ENCODE assay signal across 7 mouse cellular contexts in the genomic region with DNA sequence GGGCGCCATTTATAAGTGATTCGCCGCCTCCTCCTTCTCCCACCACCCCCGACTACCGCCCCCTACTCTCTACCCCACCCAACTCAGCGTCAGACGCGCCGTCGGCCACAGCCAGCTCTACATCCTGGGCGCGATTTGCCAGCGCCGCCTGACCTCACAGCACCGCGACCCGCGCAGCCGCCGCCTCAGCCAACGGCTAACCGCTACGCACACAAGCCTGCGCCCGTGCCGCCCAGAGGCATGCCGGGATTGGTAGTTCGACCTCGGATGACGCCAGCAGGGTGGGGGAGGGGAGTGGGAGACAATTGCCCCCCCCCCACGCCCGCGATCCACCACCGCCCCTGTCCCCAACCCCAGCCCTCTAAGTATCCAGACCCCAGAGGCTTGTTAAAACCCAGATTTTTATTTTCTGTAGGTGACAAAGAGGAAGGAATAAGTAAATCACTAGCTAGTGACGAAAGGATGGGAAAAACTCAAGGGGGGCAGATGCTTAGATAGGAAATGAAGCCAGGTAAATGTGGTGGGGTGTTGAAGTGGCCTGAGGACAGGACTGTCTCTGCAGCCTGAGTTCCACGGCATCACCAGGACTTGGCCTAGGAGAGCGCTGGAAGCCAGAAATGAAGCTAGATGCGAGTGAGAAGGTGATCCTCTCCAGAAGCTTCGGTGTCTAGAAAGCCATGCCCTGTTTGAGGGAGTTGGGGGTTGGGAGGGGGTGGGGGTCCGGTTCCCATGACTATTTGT. TPM values are rescaled to one million over a fixed set of nuclear protein-coding genes. Genes with fewer than 3 reads are reported as not detected.
DNase-seq lines count a peak whose midpoint lies in the region; ATAC-seq and TF ChIP-seq lines count a peak whose summit lies in the region.

A gene (minus strand): TSS at position 208 of the 741 bp plus-strand sequence.

- H3K9ac ChIP-seq in intestine, postnatal 0 days (ENCODE audit: low read depth, low read length): peak within 1 kb of the TSS; percentile 95
- peak within 1 kb of the TSS; percentile 94 for H3K9ac ChIP-seq in midbrain, embryonic 12.5 days (replicated peaks)

- H3K4me3 ChIP-seq in intestine, postnatal 0 days (ENCODE audit: low read depth, low read length): peak within 1 kb of the TSS; percentile 99
- peak within 1 kb of the TSS; percentile 95 for H3K4me3 ChIP-seq in midbrain, embryonic 12.5 days
- H3K4me3 ChIP-seq in small intestine, adult 2 months (ENCODE audit: low read depth, low read length): peak within 1 kb of the TSS; percentile 99

- H3K4me1 ChIP-seq in intestine, postnatal 0 days (replicated peaks; ENCODE audit: control insufficient read depth, insufficient read depth, low read length): no peaks in the 10 kb centered on the region
- H3K4me1 ChIP-seq in midbrain, embryonic 12.5 days: peaks cover 18% of the 10 kb centered on the region
- peaks cover 4% of the 10 kb centered on the region; the same call in 1 of the 2 replicates for H3K4me1 ChIP-seq in small intestine, adult 2 months (ENCODE audit: control insufficient read depth, insufficient read depth, insufficient read length, low read length)

- 2% methylated on average over 39 of the region's 40 CpGs for WGBS in intestine, postnatal 0 days
- WGBS in midbrain, embryonic 12.5 days: 2% methylated on average over 39 of the region's 40 CpGs
- 2% methylated on average over 40 of the region's 40 CpGs for WGBS in small intestine, adult 2 months

- peak within 1 kb of the TSS; percentile 99 for H3K27ac ChIP-seq in intestine, postnatal 0 days (ENCODE audit: low read depth, low read length)
- peak within 1 kb of the TSS; percentile 98 for H3K27ac ChIP-seq in midbrain, embryonic 12.5 days (replicated peaks)
- peak within 1 kb of the TSS; percentile 99 for H3K27ac ChIP-seq in small intestine, adult 2 months (ENCODE audit: insufficient read depth, low read depth, low read length)

- no peaks in the 10 kb centered on the region for H3K36me3 ChIP-seq in intestine, postnatal 0 days (ENCODE audit: control insufficient read depth, insufficient read depth)
- no peaks in the 10 kb centered on the region for H3K36me3 ChIP-seq in midbrain, embryonic 12.5 days
- no peaks in the 10 kb centered on the region for H3K36me3 ChIP-seq in small intestine, adult 2 months (ENCODE audit: control insufficient read depth, insufficient read depth, low read length)

- DNase-seq in adrenal gland, adult 8-10 months: peak; percentile 97
- DNase-seq in embryo, embryonic 9.5 days (ENCODE audit: extremely low spot score): peak; percentile 96
- peak; percentile 94 to 97 for DNase-seq in gastrocnemius, postnatal 4 days (ENCODE audit: low spot score in 2 of 2)
- DNase-seq in left cerebral cortex, postnatal 4 days: peak; percentile 99

- no peaks in the 10 kb centered on the region for H3K9me3 ChIP-seq in intestine, postnatal 0 days (ENCODE audit: control insufficient read depth)
- no peaks in the 10 kb centered on the region for H3K9me3 ChIP-seq in midbrain, embryonic 12.5 days

- H3K4me2 ChIP-seq in intestine, postnatal 0 days (replicated peaks; ENCODE audit: low read depth): peak within 1 kb of the TSS; percentile 78
- H3K4me2 ChIP-seq in midbrain, embryonic 12.5 days (replicated peaks): peak within 1 kb of the TSS; percentile 91

- ATAC-seq in intestine, postnatal 0 days: peak; percentile 99
- peak; percentile 99 for ATAC-seq in midbrain, embryonic 12.5 days (ENCODE audit: low FRiP score, low read depth)

- peak; percentile 51; the same call in 1 of the 2 replicates for TF ChIP-seq POLR2A in small intestine, adult 2 months (IDR thresholded peaks at IDR 0.05; ENCODE audit: low read depth, low read length)

- intact Hi-C loops in left cerebral cortex, postnatal 4 days (cut with DNase I): no loop called here

- no peaks in the 10 kb centered on the region for H3K27me3 ChIP-seq in intestine, postnatal 0 days (replicated peaks; ENCODE audit: control insufficient read depth, insufficient read depth, low read length)
- peaks cover 5% of the 10 kb centered on the region; the same call in 1 of the 2 replicates for H3K27me3 ChIP-seq in midbrain, embryonic 12.5 days
- no peaks in the 10 kb centered on the region for H3K27me3 ChIP-seq in small intestine, adult 2 months (ENCODE audit: control insufficient read depth, insufficient read depth, low read length)

- 0 out of 2 replicates have a peak, but pooled peaks have one; percentile 8 for TF ChIP-seq CTCF in intestine, postnatal 0 days (IDR thresholded peaks at IDR 0.05; ENCODE audit: low read depth)
- TF ChIP-seq CTCF in small intestine, adult 2 months (IDR thresholded peaks at IDR 0.05; ENCODE audit: extremely low read depth, insufficient read length, insufficient replicate concordance, low read depth, low read length): no peak

RNA-seq across cellular contexts. Expression of the gene that starts here (rescaled TPM):
- 100 to 1,000 TPM; 379 to 403 (median 391) TPM for total RNA-seq in adrenal gland, adult 8-10 months (2022)
- 100 to 1,000 TPM; 264 to 265 TPM for total RNA-seq in gastrocnemius, postnatal 4 days (2021)
- 215 and 227 TPM in 2 replicates for polyA plus RNA-seq in intestine, postnatal 0 days (2015; fragmentation: Nextera tagmentation; extraction: Ambion mirVana)
- 100 to 1,000 TPM; 436 to 445 TPM for total RNA-seq in left cerebral cortex, postnatal 4 days (2021)
- 544 and 551 TPM in 2 replicates for polyA plus RNA-seq in midbrain, embryonic 12.5 days (2016; fragmentation: Nextera tagmentation; extraction: Ambion mirVana)
- 8.3 and 21.0 TPM in 2 replicates for polyA plus RNA-seq in small intestine, adult 2 months (2012; rRNA removed)

Comparison
In these comparisons a context has a peak if more than half of its experiments do, and no peak if none do; other contexts are left out.
1. Peak in every context shown above with its lines: DNase-seq, ATAC-seq, H3K4me3 ChIP-seq and H3K27ac ChIP-seq.